Mouse (Mus musculus): ENCODE results near the gene Lrch3. TPM values are rescaled to one million over a fixed set of nuclear protein-coding genes. Genes with fewer than 3 reads are reported as not detected.
"Not testable (repeated sequence)": the region's sequence is repeated elsewhere in the genome, so short reads cannot be mapped to it uniquely, and the experiment has no call there.

Lrch3 gene
- polyA plus RNA-seq, 1 experiment from 2014 or later = 39.1 TPM

- DNase-seq (ENCODE audit: low spot score) = no peak
- H3K27ac ChIP-seq (ENCODE audit: low read depth, low read length) = no peak overlapping the region
- no peak overlapping the region for H3K4me3 ChIP-seq (ENCODE audit: low read depth, low read length)
- H3K9ac ChIP-seq (ENCODE audit: low read length) = no peak overlapping the region
- no peaks in the 10 kb centered on the region for H3K36me3 ChIP-seq (ENCODE audit: control insufficient read depth, insufficient read depth, low read length)
- WGBS = 86% methylated on average over 2 of the region's 2 CpGs
- H3K4me1 ChIP-seq (replicated peaks; ENCODE audit: control insufficient read depth, insufficient read depth, low read length) = no peaks in the 10 kb centered on the region
- no peak overlapping the region for H3K4me2 ChIP-seq (ENCODE audit: low read depth, low read length, severe bottlenecking)
- ATAC-seq (replicated peaks; ENCODE audit: low FRiP score) = no peak
- no peaks in the 10 kb centered on the region for H3K27me3 ChIP-seq (ENCODE audit: control insufficient read depth, insufficient read depth, low read length)
- H3K9me3 ChIP-seq (ENCODE audit: control insufficient read depth, low read length) = no peaks in the 10 kb centered on the region
Observed at GRCm38 (mm10) chr16:32901360-32902050, 12.4 kb upstream of the Lrch3 start.

- WGBS = 72% methylated on average over 3 of the region's 3 CpGs
- ATAC-seq (replicated peaks; ENCODE audit: low FRiP score) (no peak), DNase-seq (ENCODE audit: low spot score) (no peak)
- H3K9me3 ChIP-seq (ENCODE audit: control insufficient read depth, low read length) = no peaks in the 10 kb centered on the region
- no peaks in the 10 kb centered on the region for H3K36me3 ChIP-seq (ENCODE audit: control insufficient read depth, insufficient read depth, low read length)
- no peak overlapping the region for H3K9ac ChIP-seq (ENCODE audit: low read length)
- no peaks in the 10 kb centered on the region for H3K27me3 ChIP-seq (ENCODE audit: control insufficient read depth, insufficient read depth, low read length)
- no peaks in the 10 kb centered on the region for H3K4me1 ChIP-seq (replicated peaks; ENCODE audit: control insufficient read depth, insufficient read depth, low read length)
- no peak overlapping the region for H3K4me3 ChIP-seq (ENCODE audit: low read depth, low read length)
- H3K27ac ChIP-seq (ENCODE audit: low read depth, low read length) = no peak overlapping the region
- H3K4me2 ChIP-seq (ENCODE audit: low read depth, low read length, severe bottlenecking) = no peak overlapping the region
Observed at GRCm38 (mm10) chr16:32902051-32902428, 11.9 kb upstream of the Lrch3 start.

GRCm38 (mm10) chr16:32906186-32906585 is 7.7 kb upstream of the Lrch3 start:
- no peak for DNase-seq (ENCODE audit: low spot score)
- no peaks in the 10 kb centered on the region for H3K36me3 ChIP-seq (ENCODE audit: control insufficient read depth, insufficient read depth, low read length)
- ATAC-seq (replicated peaks; ENCODE audit: low FRiP score) = no peak
- WGBS = 89% methylated on average over 2 of the region's 2 CpGs
- H3K4me1 ChIP-seq (replicated peaks; ENCODE audit: control insufficient read depth, insufficient read depth, low read length) = no peaks in the 10 kb centered on the region
- no peak overlapping the region for H3K4me2 ChIP-seq (ENCODE audit: low read depth, low read length, severe bottlenecking)
- H3K4me3 ChIP-seq (ENCODE audit: low read depth, low read length) = no peak overlapping the region
- H3K9ac ChIP-seq (ENCODE audit: low read length) = no peak overlapping the region
- no peak overlapping the region for H3K27ac ChIP-seq (ENCODE audit: low read depth, low read length)
- no peaks in the 10 kb centered on the region for H3K9me3 ChIP-seq (ENCODE audit: control insufficient read depth, low read length)
- H3K27me3 ChIP-seq (ENCODE audit: control insufficient read depth, insufficient read depth, low read length) = no peaks in the 10 kb centered on the region

DNA sequence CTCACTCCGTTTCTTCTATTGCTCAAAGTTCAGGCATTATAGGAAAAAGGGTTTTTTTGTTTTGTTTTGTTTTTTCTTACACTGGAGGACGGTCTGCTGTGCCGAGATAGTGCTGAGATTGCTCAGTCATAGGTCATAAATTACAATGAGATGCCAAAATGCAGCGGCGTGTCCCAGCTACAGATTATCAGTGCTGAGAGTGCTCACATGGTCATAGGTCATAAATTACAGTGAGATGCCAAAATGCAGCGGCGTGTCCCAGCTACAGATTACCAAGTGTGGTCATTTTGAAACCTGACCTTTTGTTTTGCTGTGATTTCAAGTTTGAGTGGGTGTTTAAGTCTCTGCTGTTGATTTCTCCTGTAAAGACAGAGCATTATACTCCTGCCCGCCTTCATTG is 7.2 kb upstream of the Lrch3 start:
- DNase-seq (ENCODE audit: low spot score) (no peak), ATAC-seq (replicated peaks; ENCODE audit: low FRiP score) (no peak)
- H3K36me3 ChIP-seq (ENCODE audit: control insufficient read depth, insufficient read depth, low read length) = no peaks in the 10 kb centered on the region
- no peaks in the 10 kb centered on the region for H3K4me1 ChIP-seq (replicated peaks; ENCODE audit: control insufficient read depth, insufficient read depth, low read length)
- H3K27ac ChIP-seq (ENCODE audit: low read depth, low read length) = no peak overlapping the region
- H3K27me3 ChIP-seq (ENCODE audit: control insufficient read depth, insufficient read depth, low read length) = no peaks in the 10 kb centered on the region
- no peak overlapping the region for H3K9ac ChIP-seq (ENCODE audit: low read length)
- no peaks in the 10 kb centered on the region for H3K9me3 ChIP-seq (ENCODE audit: control insufficient read depth, low read length)
- H3K4me2 ChIP-seq (ENCODE audit: low read depth, low read length, severe bottlenecking) = no peak overlapping the region
- WGBS = 89% methylated on average over 8 of the region's 8 CpGs
- no peak overlapping the region for H3K4me3 ChIP-seq (ENCODE audit: low read depth, low read length)

DNA sequence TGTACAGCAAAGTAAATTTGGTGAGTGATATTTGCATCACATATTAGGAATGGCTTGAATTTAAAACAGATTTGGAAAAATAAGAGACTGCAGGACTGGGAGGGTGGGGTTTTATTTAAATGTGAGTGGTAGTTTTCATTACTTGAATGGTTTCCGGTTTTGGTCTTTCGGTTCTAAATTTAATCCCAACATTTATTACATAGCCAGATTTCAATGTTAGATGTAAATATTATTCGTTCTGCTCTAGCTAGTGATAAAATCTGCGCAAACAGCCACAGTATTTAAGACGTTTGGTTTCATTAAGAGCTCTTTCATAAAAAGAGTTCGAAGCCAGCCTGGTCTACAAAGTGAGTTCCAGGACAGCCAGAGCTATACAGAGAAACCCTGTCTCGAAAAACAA is 688 bp upstream of the Lrch3 start:
- Histone ChIP-seq H3K27ac (ENCODE audit: low read depth, low read length) (no peak overlapping the region), H3K4me1 (replicated peaks; ENCODE audit: control insufficient read depth, insufficient read depth, low read length) (no peaks in the 10 kb centered on the region), H3K9ac (ENCODE audit: low read length) (no peak overlapping the region), H3K4me2 (ENCODE audit: low read depth, low read length, severe bottlenecking) (no peak overlapping the region), H3K9me3 (ENCODE audit: control insufficient read depth, low read length) (no peaks in the 10 kb centered on the region), H3K27me3 (ENCODE audit: control insufficient read depth, insufficient read depth, low read length) (no peaks in the 10 kb centered on the region), H3K4me3 (ENCODE audit: low read depth, low read length) (no peak overlapping the region), H3K36me3 (ENCODE audit: control insufficient read depth, insufficient read depth, low read length) (no peaks in the 10 kb centered on the region)
- ATAC-seq (replicated peaks; ENCODE audit: low FRiP score) = no peak
- WGBS = 72% methylated on average over 7 of the region's 7 CpGs
- no peak for DNase-seq (ENCODE audit: low spot score)

- Histone ChIP-seq H3K27me3 (ENCODE audit: control insufficient read depth, insufficient read depth, low read length) (no peaks in the 10 kb centered on the region), H3K9ac (ENCODE audit: low read length) (0 out of 2 replicates have a peak overlapping the region, but pooled peaks have one; percentile 35)
- 82% methylated on average over 9 of the region's 9 CpGs for WGBS
Observed at GRCm38 (mm10) chr16:32915292-32916068, 1.6 kb downstream of the Lrch3 start.

DNA sequence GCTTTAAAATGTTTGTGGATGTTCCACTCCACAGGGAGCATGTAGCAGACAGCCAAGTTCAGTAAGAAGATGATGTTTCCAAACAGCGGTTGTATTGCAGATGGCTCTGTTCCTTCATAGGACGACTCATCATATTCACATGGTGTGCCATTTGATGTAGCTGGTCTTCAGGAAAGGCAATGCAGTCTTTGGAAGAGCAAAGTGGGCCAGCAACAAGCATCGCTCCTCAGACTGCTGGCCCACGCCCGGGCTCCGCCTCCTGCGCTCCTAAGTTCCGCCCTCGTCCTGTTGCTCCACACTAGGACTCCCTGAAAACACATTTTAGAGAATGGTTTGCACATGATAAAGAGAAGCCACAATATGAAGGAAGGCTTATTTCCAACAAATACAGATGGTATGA is 12.7 kb downstream of the Lrch3 start:
- not testable (repeated sequence) for ATAC-seq (replicated peaks; ENCODE audit: low FRiP score); H3K9ac ChIP-seq (ENCODE audit: low read length); DNase-seq (ENCODE audit: low spot score); H3K27ac ChIP-seq (ENCODE audit: low read depth, low read length); H3K36me3 ChIP-seq (ENCODE audit: control insufficient read depth, insufficient read depth, low read length); H3K9me3 ChIP-seq (ENCODE audit: control insufficient read depth, low read length); H3K4me3 ChIP-seq (ENCODE audit: low read depth, low read length); H3K27me3 ChIP-seq (ENCODE audit: control insufficient read depth, insufficient read depth, low read length); H3K4me2 ChIP-seq (ENCODE audit: low read depth, low read length, severe bottlenecking); H3K4me1 ChIP-seq (replicated peaks; ENCODE audit: control insufficient read depth, insufficient read depth, low read length)
- 93% methylated on average over 9 of the region's 9 CpGs for WGBS

More at GRCm38 (mm10) chr16:32915292-32916068, 1.6 kb downstream of the Lrch3 start:
- ATAC-seq (replicated peaks; ENCODE audit: low FRiP score) = no peak
- Histone ChIP-seq H3K4me1 (replicated peaks; ENCODE audit: control insufficient read depth, insufficient read depth, low read length) (no peaks in the 10 kb centered on the region), H3K36me3 (ENCODE audit: control insufficient read depth, insufficient read depth, low read length) (no peaks in the 10 kb centered on the region), H3K4me2 (ENCODE audit: low read depth, low read length, severe bottlenecking) (peak overlapping the region; percentile 39; the same call in 1 of the 2 replicates), H3K27ac (ENCODE audit: low read depth, low read length) (no peak overlapping the region), H3K9me3 (ENCODE audit: control insufficient read depth, low read length) (no peaks in the 10 kb centered on the region), H3K4me3 (ENCODE audit: low read depth, low read length) (peak overlapping the region; percentile 98; the same call in 1 of the 2 replicates)
- no peak for DNase-seq (ENCODE audit: low spot score)

DNA sequence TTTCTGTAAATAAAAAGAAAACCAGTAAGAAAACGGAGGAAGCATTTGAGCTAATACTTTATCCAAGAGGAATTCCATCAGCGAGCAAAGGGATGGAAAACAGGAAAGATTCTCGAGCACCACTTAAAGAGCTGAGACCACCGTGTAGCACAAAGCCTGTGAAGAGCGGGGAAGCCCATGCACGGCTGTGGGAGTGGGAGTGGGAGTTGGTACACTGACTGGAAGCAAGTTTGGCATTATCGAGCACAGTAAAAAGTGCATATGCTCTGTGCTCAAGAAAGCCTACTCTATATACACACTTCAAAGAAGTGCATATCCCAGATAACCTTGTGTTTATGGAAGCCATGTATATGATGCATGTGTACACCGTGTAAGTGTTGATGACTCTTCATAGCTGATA is 13.1 kb downstream of the Lrch3 start:
- Histone ChIP-seq H3K4me3 (ENCODE audit: low read depth, low read length) (no peak overlapping the region), H3K4me2 (ENCODE audit: low read depth, low read length, severe bottlenecking) (no peak overlapping the region), H3K9ac (ENCODE audit: low read length) (no peak overlapping the region), H3K27ac (ENCODE audit: low read depth, low read length) (no peak overlapping the region), H3K27me3 (ENCODE audit: control insufficient read depth, insufficient read depth, low read length) (no peaks in the 10 kb centered on the region), H3K9me3 (ENCODE audit: control insufficient read depth, low read length) (no peaks in the 10 kb centered on the region), H3K4me1 (replicated peaks; ENCODE audit: control insufficient read depth, insufficient read depth, low read length) (no peaks in the 10 kb centered on the region), H3K36me3 (ENCODE audit: control insufficient read depth, insufficient read depth, low read length) (no peaks in the 10 kb centered on the region)
- DNase-seq (ENCODE audit: low spot score) (no peak), ATAC-seq (replicated peaks; ENCODE audit: low FRiP score) (no peak)
- WGBS = 93% methylated on average over 8 of the region's 8 CpGs

Data from forebrain, embryonic 11.5 days (tissue).